Mouse (Mus musculus) mature B cell (primary cell): Measurements from ENCODE around the gene Rnps1.
"Not testable (repeated sequence)": the region's sequence is repeated elsewhere in the genome, so short reads cannot be mapped to it uniquely, and the experiment has no call there.

ENCODE experiments used
- in situ Hi-C: fragments of 300-500 bp; cut with MboI; formaldehyde crosslinking; loops from 2 replicates; pipeline ENCODE4 v1.14.3; 2019

Rnps1 gene

GRCm38 (mm10) chr17:24427170-24427557, 12.8 kb downstream of the Rnps1 start:
- in situ Hi-C loops = no loop called here

GRCm38 (mm10) chr17:24429201-24429983, 15.0 kb downstream of the Rnps1 start:
- in situ Hi-C loops = no loop called here

- in situ Hi-C loops = no loop called here
These were observed 22.7 kb downstream of the Rnps1 start for GRCm38 (mm10) chr17:24437016-24437415.

- in situ Hi-C loops = no loop called here
These were observed 26.0 kb downstream of the Rnps1 start for GRCm38 (mm10) chr17:24440377-24440776.

- in situ Hi-C loops = no loop called here
These were observed 26.8 kb downstream of the Rnps1 start for GRCm38 (mm10) chr17:24441148-24441547.

GRCm38 (mm10) chr17:24442107-24442506, 27.7 kb downstream of the Rnps1 start:
- in situ Hi-C loops = no loop called here

GRCm38 (mm10) chr17:24442632-24443155, 28.3 kb downstream of the Rnps1 start, which contains the start of gene Dnase1l2:
Gene Dnase1l2, minus strand, starts transcription at chr17:24443105.
- in situ Hi-C loops = no loop called here

GRCm38 (mm10) chr17:24443409-24443808, 29.0 kb downstream of the Rnps1 start:
- in situ Hi-C loops = no loop called here

- in situ Hi-C loops = no loop called here
These were observed 32.2 kb downstream of the Rnps1 start for GRCm38 (mm10) chr17:24446590-24446989.

GRCm38 (mm10) chr17:24449507-24449906, 35.1 kb downstream of the Rnps1 start:
- in situ Hi-C loops = no loop called here

- in situ Hi-C loops = no loop called here
These were observed 36.9 kb downstream of the Rnps1 start for GRCm38 (mm10) chr17:24451220-24451619.

GRCm38 (mm10) chr17:24453372-24453771, 39.0 kb downstream of the Rnps1 start:
- in situ Hi-C loops = no loop called here

- in situ Hi-C loops = no loop called here
These were observed 39.9 kb downstream of the Rnps1 start for GRCm38 (mm10) chr17:24454218-24454755.

- in situ Hi-C loops = no loop called here
These were observed 40.6 kb downstream of the Rnps1 start for GRCm38 (mm10) chr17:24454756-24455522.

GRCm38 (mm10) chr17:24455523-24456206, 41.3 kb downstream of the Rnps1 start:
- in situ Hi-C loops = not testable (repeated sequence)

- in situ Hi-C loops = no loop called here
These were observed 47.2 kb downstream of the Rnps1 start for GRCm38 (mm10) chr17:24461580-24461979.

GRCm38 (mm10) chr17:24462932-24463331, 48.6 kb downstream of the Rnps1 start:
- in situ Hi-C loops = no loop called here

- in situ Hi-C loops = no loop called here
These were observed 49.2 kb downstream of the Rnps1 start for GRCm38 (mm10) chr17:24463374-24464133.

- in situ Hi-C loops = no loop called here
These were observed 54.4 kb downstream of the Rnps1 start for GRCm38 (mm10) chr17:24468636-24469246.

GRCm38 (mm10) chr17:24469336-24469909, 55.1 kb downstream of the Rnps1 start:
- in situ Hi-C loops = no loop called here
